Mouse (Mus musculus) bone marrow, adult 2 months (tissue): ENCODE measurements around the gene Cxcl17.

ENCODE experiments used
- CTCF ChIP-seq: fragments of 200-500 bp; IDR thresholded peaks from 2 replicates; pipeline ENCODE4 v1.5.1; 2011; ENCODE audit warnings: low read length, control low read depth; ENCODE audit not compliant: control insufficient read depth, insufficient read depth
- POLR2A ChIP-seq: fragments of 200-500 bp; IDR thresholded peaks from 2 replicates; pipeline ENCODE4 v1.6.1; 2011; ENCODE audit warnings: low read depth, mild to moderate bottlenecking, control low read depth, low read length, borderline replicate concordance; ENCODE audit not compliant: control insufficient read depth

DNA sequence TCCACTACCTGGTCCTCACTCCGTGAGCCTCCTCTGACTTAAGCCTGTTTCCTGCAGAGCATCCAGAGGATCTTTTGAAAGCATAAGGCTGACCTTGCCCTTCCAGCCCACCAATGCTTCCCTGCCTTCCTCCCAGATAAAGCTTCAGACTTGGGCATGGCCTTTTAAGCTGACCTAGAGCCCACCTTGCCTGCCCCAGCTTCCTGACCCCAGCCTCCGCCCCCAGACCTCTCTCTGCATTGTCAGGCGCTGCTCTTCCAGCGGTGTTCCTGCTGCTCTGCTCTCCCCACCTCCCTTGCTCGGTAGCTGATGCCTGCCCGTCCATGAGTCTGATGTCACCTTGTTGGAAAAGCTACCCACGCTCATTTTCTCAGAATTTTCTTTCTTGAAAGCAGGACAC, 19.8 kb downstream of the Cxcl17 start:
- TF ChIP-seq CTCF (no peak), POLR2A (no peak)
